Mouse (Mus musculus) kidney, postnatal 0 days (tissue): ENCODE measurements around the gene Hamp. TPM values are rescaled to one million over a fixed set of nuclear protein-coding genes. Genes with fewer than 3 reads are reported as not detected.
"Not testable (repeated sequence)": the region's sequence is repeated elsewhere in the genome, so short reads cannot be mapped to it uniquely, and the experiment has no call there.

ENCODE experiments used
- ATAC-seq: fragments of 200-750 bp; cut with Nextera tagmentation; replicated peaks from 2 replicates; pipeline ENCODE4 v1.8.0; 2017; ENCODE audit warnings: low read depth, moderate number of reproducible peaks, moderate TSS enrichment, moderate library complexity; ENCODE audit not compliant: low FRiP score
- DNase-seq: peaks from one replicate; pipeline ENCODE4 v3.0.0-alpha.2; 2016; ENCODE audit warnings: low spot score
- H3K27ac ChIP-seq: fragments of 300-500 bp; sonication (generic); 2 replicates; pipeline ENCODE4 v1.5.1; 2014; ENCODE audit warnings: mild to moderate bottlenecking
- H3K27me3 ChIP-seq: fragments of 300-500 bp; sonication (generic); 2 replicates; pipeline ENCODE4 v1.6.1; 2014; ENCODE audit warnings: low read length, mixed read lengths; ENCODE audit not compliant: insufficient read depth
- H3K36me3 ChIP-seq: fragments of 300-500 bp; sonication (generic); 2 replicates; pipeline ENCODE4 v1.6.1; 2014; ENCODE audit warnings: low read length, mixed read lengths; ENCODE audit not compliant: insufficient read depth
- H3K4me1 ChIP-seq: fragments of 300-500 bp; sonication (generic); replicated peaks from 2 replicates; pipeline ENCODE4 v1.6.1; 2014; ENCODE audit warnings: antibody characterized with exemption, low read length, mixed read lengths; ENCODE audit not compliant: insufficient read depth
- H3K4me2 ChIP-seq: fragments of 300-500 bp; sonication (generic); 2 replicates; pipeline ENCODE4 v1.6.1; 2014; ENCODE audit warnings: mild to moderate bottlenecking, low read length, moderate library complexity, mixed read lengths
- H3K4me3 ChIP-seq: fragments of 300-500 bp; sonication (generic); replicated peaks from 2 replicates; pipeline ENCODE4 v1.5.1; 2014; ENCODE audit warnings: low read depth, low read length
- H3K9ac ChIP-seq: fragments of 300-500 bp; sonication (generic); 2 replicates; pipeline ENCODE4 v1.6.1; 2014; ENCODE audit warnings: low read depth, low read length
- H3K9me3 ChIP-seq: fragments of 300-500 bp; sonication (generic); replicated peaks from 2 replicates; pipeline ENCODE4 v1.6.1; 2016; ENCODE audit warnings: low read length, inconsistent platforms, mixed read lengths
- CTCF ChIP-seq: IDR thresholded peaks from 2 replicates; pipeline ENCODE4 v1.5.1; 2016; ENCODE audit warnings: antibody characterized with exemption, low read depth, mild to moderate bottlenecking, moderate library complexity
- WGBS: fragments of 180-500 bp; shearing (Covaris S2); extraction: QIAGEN DNeasy Blood & Tissue Kit; methylation state at CpG from one replicate; pipeline ENCODE4 v1.1.7; 2014; 5-methylcytosine and 5-hydroxymethylcytosine counted together
- polyA plus RNA-seq: library from polyadenylated mRNA; unstranded; fragments of >200 nt; fragmentation: Nextera tagmentation; extraction: Ambion mirVana; gene quantifications from 2 replicates; pipeline ENCODE4 v1.2.1, GENCODE M21; 2015

Hamp gene
- polyA plus RNA-seq, 1 experiment from 2014 or later = not detected

DNA sequence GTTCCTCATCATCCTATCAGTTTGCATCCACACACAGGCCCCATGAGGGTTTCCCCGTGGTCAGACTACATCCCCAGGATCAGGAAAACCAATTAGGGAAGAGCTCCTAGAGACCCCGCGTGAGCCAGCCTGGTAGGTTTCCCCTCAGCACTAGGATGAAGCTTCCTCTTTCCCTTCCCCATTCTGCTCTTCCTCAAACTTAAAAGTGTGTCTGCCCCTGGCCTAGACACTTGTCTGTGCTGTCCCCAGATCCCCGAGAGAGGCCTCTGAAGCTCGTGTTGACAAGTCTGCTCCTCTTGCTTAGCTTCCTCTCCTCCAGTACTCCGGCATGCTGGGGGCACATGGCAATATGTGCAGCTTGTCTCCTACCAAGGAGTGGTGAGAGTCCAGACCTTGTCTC lies 9.6 kb upstream of the Hamp start:
- ATAC-seq (no peak), DNase-seq (no peak)
- Histone ChIP-seq H3K4me3 (no peak overlapping the region), H3K27ac (no peak overlapping the region), H3K9me3 (no peaks in the 10 kb centered on the region), H3K36me3 (peaks cover 41% of the 10 kb centered on the region), H3K27me3 (no peaks in the 10 kb centered on the region), H3K4me1 (peaks cover 14% of the 10 kb centered on the region; the same call in 1 of the 2 replicates), H3K9ac (no peak overlapping the region), H3K4me2 (no peak overlapping the region)
- WGBS = 77% methylated on average over 6 of the region's 6 CpGs
- no peak for TF ChIP-seq CTCF

DNA sequence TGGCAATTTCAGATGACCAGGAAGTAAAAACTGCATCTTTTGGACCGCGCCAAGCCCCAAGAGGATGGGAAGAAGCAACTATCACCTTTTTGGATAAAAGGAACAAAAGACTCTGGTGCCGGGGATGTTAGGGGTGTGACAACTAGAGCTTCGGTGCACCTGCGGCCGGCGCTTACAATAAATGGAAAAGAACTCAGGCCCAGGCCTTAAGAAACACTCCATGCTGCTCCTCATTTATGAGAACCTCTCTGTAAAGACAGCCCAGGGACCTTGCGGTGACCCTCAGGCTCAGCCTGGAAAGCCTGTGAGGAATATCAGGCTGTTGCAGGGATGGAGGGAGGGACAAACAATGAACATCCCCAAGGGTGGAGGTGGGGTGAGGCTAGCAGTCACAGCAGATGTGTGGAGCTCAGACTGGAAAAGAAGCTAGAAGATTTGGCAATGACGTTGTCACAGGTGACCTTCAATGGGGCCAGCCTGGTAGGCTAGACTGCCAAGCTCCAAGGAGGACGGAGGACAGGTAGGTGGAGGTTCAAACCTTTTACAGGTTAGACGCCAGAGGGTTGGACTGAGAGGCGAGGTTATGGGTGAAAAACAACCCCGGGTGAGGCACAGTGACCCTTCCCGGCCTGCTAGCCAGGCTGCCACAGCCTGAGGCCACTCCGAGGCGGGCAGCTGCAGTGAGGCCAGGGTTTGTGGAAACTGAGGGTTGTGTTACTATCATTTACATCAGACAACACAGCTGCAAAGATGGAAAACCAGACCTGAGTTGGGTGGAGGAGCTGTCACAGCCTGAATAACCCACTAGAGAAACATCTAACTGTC lies 8.8 kb upstream of the Hamp start:
- no peak for ATAC-seq
- no peak for DNase-seq
- WGBS = 92% methylated on average over 16 of the region's 16 CpGs
- no peak overlapping the region for H3K9ac ChIP-seq
- no peak overlapping the region for H3K27ac ChIP-seq
- H3K9me3 ChIP-seq = no peaks in the 10 kb centered on the region
- no peak overlapping the region for H3K4me3 ChIP-seq
- H3K4me2 ChIP-seq = no peak overlapping the region
- H3K27me3 ChIP-seq = no peaks in the 10 kb centered on the region
- H3K36me3 ChIP-seq = peaks cover 41% of the 10 kb centered on the region
- peaks cover 8% of the 10 kb centered on the region; the same call in 1 of the 2 replicates for H3K4me1 ChIP-seq
- TF ChIP-seq CTCF = no peak

DNA sequence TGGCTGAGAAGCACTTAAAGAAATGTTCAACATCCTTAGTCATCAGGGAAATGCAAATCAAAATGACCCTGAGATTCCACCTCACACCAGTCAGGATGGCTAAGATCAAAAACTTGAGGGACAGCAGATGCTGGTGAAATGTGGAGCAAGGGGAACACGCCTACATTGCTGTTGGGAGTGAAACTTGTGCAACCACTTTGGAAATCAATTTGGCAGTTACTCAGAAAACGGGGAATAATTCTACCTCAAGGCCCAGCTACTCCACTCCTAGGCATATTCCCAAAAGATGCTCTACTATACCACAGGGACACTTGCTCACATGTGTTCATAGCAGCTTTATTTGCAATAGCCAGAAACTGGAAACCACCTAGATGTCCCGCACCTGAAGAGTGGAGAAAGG lies 6.1 kb upstream of the Hamp start:
- not testable (repeated sequence) for DNase-seq, H3K9me3 ChIP-seq, H3K4me1 ChIP-seq, H3K4me3 ChIP-seq, H3K27ac ChIP-seq, H3K4me2 ChIP-seq, H3K9ac ChIP-seq, H3K27me3 ChIP-seq, ATAC-seq
- 85% methylated on average over 3 of the region's 3 CpGs for WGBS
- peaks cover 45% of the 10 kb centered on the region for H3K36me3 ChIP-seq

DNA sequence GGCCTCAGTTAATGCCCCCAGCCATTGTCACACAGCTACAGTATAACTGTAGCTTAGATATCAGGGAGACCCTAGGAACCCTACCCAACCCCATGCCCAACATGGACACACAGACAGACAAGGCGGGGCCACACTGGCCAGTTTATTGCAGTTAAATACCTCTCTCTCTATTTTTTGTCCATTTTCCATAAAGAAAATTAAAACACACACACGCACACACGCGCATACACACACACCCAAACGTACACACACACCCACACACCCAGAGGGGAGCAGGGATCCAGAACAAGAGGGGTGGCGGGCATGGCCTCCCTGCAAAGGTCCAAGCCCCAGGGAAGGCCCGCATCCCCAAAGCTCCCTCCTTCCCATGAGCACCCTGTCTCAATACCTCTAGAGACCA lies 2.0 kb upstream of the Hamp start:
- H3K9me3 ChIP-seq = no peaks in the 10 kb centered on the region
- no peaks in the 10 kb centered on the region for H3K4me1 ChIP-seq
- H3K4me3 ChIP-seq = no peak overlapping the region
- H3K36me3 ChIP-seq = peaks cover 16% of the 10 kb centered on the region; the same call in 1 of the 2 replicates
- no peak for DNase-seq
- no peak for TF ChIP-seq CTCF
- H3K9ac ChIP-seq = no peak overlapping the region
- H3K27me3 ChIP-seq = no peaks in the 10 kb centered on the region
- no peak overlapping the region for H3K4me2 ChIP-seq
- ATAC-seq = no peak
- no peak overlapping the region for H3K27ac ChIP-seq
- 92% methylated on average over 7 of the region's 7 CpGs for WGBS

DNA sequence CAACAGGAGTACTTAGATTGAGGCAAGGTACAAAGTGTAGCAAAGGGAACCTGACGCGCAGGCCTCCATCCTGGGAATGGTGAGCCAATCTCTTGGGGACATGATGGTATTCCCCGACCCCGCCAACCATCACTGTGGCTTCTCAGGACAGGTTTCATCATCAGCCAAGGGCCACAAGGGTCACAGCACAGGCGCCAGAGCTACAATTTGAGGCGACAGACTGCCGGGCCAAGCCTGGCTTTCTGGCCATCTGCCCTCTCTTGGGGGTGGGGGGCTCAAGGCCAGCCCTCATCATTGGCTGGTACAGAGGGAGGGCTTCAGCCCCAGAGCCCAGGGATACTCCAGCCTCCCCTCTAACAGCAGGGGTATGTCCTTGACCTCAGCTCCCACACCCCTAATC lies 1.6 kb upstream of the Hamp start:
- peaks cover 15% of the 10 kb centered on the region; the same call in 1 of the 2 replicates for H3K36me3 ChIP-seq
- H3K4me2 ChIP-seq, H3K4me3 ChIP-seq, H3K27me3 ChIP-seq, H3K4me1 ChIP-seq, H3K9me3 ChIP-seq, ATAC-seq, H3K9ac ChIP-seq, H3K27ac ChIP-seq, DNase-seq: not testable (repeated sequence)
- WGBS = 81% methylated on average over 7 of the region's 7 CpGs

DNA sequence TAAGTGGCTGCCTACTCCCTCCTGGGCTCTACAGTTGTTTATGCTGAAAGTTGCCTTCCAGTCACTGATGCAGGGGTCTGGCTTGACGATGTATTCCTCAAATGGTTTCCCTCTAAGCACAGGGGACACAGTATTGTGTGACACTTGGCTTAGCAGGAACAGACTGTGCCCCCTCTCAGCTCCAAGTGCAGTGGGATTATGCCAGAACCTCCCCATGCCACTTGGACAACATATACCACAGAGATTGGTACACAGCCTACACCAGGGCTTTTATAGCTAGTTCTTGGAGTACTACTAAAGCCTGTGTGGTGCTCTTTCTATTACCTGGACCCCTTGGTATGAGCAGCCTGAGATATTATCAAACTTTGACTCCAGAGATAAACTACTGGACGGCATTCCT lies 874 bp upstream of the Hamp start:
- H3K36me3 ChIP-seq, H3K9ac ChIP-seq, H3K27me3 ChIP-seq, DNase-seq, H3K4me1 ChIP-seq, H3K9me3 ChIP-seq, H3K4me2 ChIP-seq, H3K27ac ChIP-seq, H3K4me3 ChIP-seq, ATAC-seq: not testable (repeated sequence)
- 66% methylated on average over 2 of the region's 2 CpGs for WGBS

DNA sequence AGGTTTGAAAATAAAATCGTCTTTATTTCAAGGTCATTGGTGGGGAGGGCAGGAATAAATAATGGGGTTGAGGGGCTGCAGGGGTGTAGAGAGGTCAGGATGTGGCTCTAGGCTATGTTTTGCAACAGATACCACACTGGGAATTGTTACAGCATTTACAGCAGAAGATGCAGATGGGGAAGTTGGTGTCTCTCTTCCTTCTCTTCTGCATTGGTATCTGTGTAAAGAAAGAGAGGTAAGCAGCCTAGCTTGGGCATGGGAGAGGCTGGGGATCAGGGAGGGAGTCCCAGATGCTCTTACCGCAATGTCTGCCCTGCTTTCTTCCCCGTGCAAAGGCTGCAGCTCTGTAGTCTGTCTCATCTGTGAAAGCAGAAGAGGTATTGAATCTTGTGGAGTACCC lies 1.5 kb downstream of the Hamp start:
- H3K27ac ChIP-seq, H3K4me3 ChIP-seq, H3K4me2 ChIP-seq, H3K36me3 ChIP-seq, H3K27me3 ChIP-seq, H3K9ac ChIP-seq, H3K9me3 ChIP-seq, DNase-seq, H3K4me1 ChIP-seq, ATAC-seq: not testable (repeated sequence)
- WGBS = 56% methylated on average over 1 of the region's 3 CpGs

DNA sequence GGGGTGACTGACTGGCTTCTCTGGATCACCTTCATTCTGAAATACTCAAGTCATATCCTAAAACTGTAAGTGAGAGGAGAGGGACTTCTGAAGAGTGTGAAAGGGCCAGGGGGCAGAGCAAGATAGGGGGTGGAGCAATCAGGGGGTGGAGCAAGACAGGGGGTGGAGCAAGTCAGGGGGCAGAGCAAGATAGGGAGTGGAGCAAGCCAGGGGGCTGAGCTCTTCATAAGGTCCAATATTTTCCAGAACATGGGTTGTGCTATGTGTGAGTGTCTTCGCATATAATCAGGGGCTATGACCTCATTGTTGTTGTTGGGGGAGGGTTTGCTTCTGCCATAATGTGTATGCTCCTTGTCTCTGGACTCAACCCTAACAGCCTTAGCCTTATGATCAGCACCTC lies 3.8 kb downstream of the Hamp start:
- not testable (repeated sequence) for H3K4me1 ChIP-seq, DNase-seq, H3K36me3 ChIP-seq, ATAC-seq, H3K4me3 ChIP-seq, H3K9me3 ChIP-seq, H3K27me3 ChIP-seq, H3K4me2 ChIP-seq, H3K9ac ChIP-seq, H3K27ac ChIP-seq
- 78% methylated on average over 1 of the region's 1 CpGs for WGBS

DNA sequence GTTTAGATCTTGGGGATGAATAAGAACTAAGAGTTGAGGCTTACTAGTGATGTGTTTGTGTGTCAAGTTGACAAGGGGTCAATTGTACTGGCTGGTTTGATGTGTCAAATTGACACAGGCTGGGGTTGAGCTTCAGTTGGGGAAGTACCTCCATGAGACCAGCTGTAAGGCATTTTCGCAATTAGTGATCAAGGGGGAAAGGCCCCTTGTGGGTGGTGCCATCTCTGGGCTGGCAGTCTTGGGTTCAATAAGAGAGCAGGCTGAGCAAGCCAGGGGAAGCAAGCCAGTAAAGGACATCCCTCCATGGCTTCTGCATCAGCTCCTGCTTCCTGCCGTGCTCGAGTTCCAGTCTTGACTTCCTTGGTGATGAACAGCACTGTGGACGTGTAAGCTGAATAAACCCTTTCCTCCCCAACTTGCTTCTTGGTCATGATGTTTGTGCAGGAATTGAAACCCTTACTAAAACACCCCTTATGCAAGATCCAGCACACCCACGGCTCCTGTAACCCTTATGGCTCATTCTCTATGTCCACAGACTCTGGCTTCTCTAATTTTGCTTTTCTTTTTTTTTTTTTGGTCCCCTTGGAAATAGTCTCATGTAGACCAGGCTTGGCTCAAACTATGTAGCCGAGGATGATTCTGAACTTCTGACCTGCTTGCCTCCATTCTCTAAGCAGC lies 8.3 kb downstream of the Hamp start:
- not testable (repeated sequence) for H3K9ac ChIP-seq, H3K36me3 ChIP-seq, H3K4me2 ChIP-seq, H3K4me1 ChIP-seq, DNase-seq, H3K27me3 ChIP-seq, H3K4me3 ChIP-seq, ATAC-seq, H3K27ac ChIP-seq, H3K9me3 ChIP-seq
- 64% methylated on average over 6 of the region's 6 CpGs for WGBS
